Mouse (Mus musculus): ENCODE results near the gene Scin. TPM values are rescaled to one million over a fixed set of nuclear protein-coding genes. Genes with fewer than 3 reads are reported as not detected.

The Scin gene
- polyA plus RNA-seq, 1 experiment from 2014 or later = not detected

- H3K27ac ChIP-seq (ENCODE audit: low read depth, low read length) = no peak overlapping the region
- WGBS = 87% methylated on average over 5 of the region's 5 CpGs
- ATAC-seq (ENCODE audit: low read depth) = no peak
Observed at GRCm38 (mm10) chr12:40116214-40116613, 17.8 kb downstream of the Scin start.

GRCm38 (mm10) chr12:40114883-40115282 lies 19.1 kb downstream of the Scin start:
- WGBS = 95% methylated on average over 4 of the region's 4 CpGs

More at GRCm38 (mm10) chr12:40116214-40116613, 17.8 kb downstream of the Scin start:
- Histone ChIP-seq H3K4me1 (ENCODE audit: control insufficient read depth, insufficient read depth, low read length) (no peaks in the 10 kb centered on the region), H3K4me2 (ENCODE audit: low read depth, low read length) (no peak overlapping the region), H3K4me3 (ENCODE audit: low read depth, low read length) (no peak overlapping the region), H3K9me3 (ENCODE audit: control insufficient read depth, low read length) (no peaks in the 10 kb centered on the region), H3K27me3 (ENCODE audit: control insufficient read depth, insufficient read depth, low read length) (no peaks in the 10 kb centered on the region), H3K36me3 (ENCODE audit: control insufficient read depth, insufficient read depth, low read length) (no peaks in the 10 kb centered on the region), H3K9ac (replicated peaks; ENCODE audit: low read depth, low read length) (no peak overlapping the region)

GRCm38 (mm10) chr12:40114020-40114419 lies 20.0 kb downstream of the Scin start:
- Histone ChIP-seq H3K4me3 (ENCODE audit: low read depth, low read length) (no peak overlapping the region), H3K36me3 (ENCODE audit: control insufficient read depth, insufficient read depth, low read length) (no peaks in the 10 kb centered on the region), H3K27me3 (ENCODE audit: control insufficient read depth, insufficient read depth, low read length) (no peaks in the 10 kb centered on the region), H3K9me3 (ENCODE audit: control insufficient read depth, low read length) (no peaks in the 10 kb centered on the region), H3K9ac (replicated peaks; ENCODE audit: low read depth, low read length) (no peak overlapping the region), H3K27ac (ENCODE audit: low read depth, low read length) (no peak overlapping the region), H3K4me1 (ENCODE audit: control insufficient read depth, insufficient read depth, low read length) (no peaks in the 10 kb centered on the region), H3K4me2 (ENCODE audit: low read depth, low read length) (no peak overlapping the region)
- 92% methylated on average over 3 of the region's 3 CpGs for WGBS
- ATAC-seq (ENCODE audit: low read depth) = no peak

More at GRCm38 (mm10) chr12:40114883-40115282, 19.1 kb downstream of the Scin start:
- H3K27ac ChIP-seq (ENCODE audit: low read depth, low read length) = no peak overlapping the region
- H3K27me3 ChIP-seq (ENCODE audit: control insufficient read depth, insufficient read depth, low read length) = no peaks in the 10 kb centered on the region
- ATAC-seq (ENCODE audit: low read depth) = no peak
- H3K9me3 ChIP-seq (ENCODE audit: control insufficient read depth, low read length) = no peaks in the 10 kb centered on the region
- H3K4me3 ChIP-seq (ENCODE audit: low read depth, low read length) = no peak overlapping the region
- no peak overlapping the region for H3K4me2 ChIP-seq (ENCODE audit: low read depth, low read length)
- H3K4me1 ChIP-seq (ENCODE audit: control insufficient read depth, insufficient read depth, low read length) = no peaks in the 10 kb centered on the region
- H3K9ac ChIP-seq (replicated peaks; ENCODE audit: low read depth, low read length) = no peak overlapping the region
- no peaks in the 10 kb centered on the region for H3K36me3 ChIP-seq (ENCODE audit: control insufficient read depth, insufficient read depth, low read length)

GRCm38 (mm10) chr12:40113605-40114004 lies 20.4 kb downstream of the Scin start:
- Histone ChIP-seq H3K4me2 (ENCODE audit: low read depth, low read length) (no peak overlapping the region), H3K9me3 (ENCODE audit: control insufficient read depth, low read length) (no peaks in the 10 kb centered on the region), H3K4me1 (ENCODE audit: control insufficient read depth, insufficient read depth, low read length) (no peaks in the 10 kb centered on the region), H3K36me3 (ENCODE audit: control insufficient read depth, insufficient read depth, low read length) (no peaks in the 10 kb centered on the region), H3K27ac (ENCODE audit: low read depth, low read length) (no peak overlapping the region), H3K27me3 (ENCODE audit: control insufficient read depth, insufficient read depth, low read length) (no peaks in the 10 kb centered on the region), H3K4me3 (ENCODE audit: low read depth, low read length) (no peak overlapping the region), H3K9ac (replicated peaks; ENCODE audit: low read depth, low read length) (no peak overlapping the region)
- WGBS = 87% methylated on average over 2 of the region's 2 CpGs
- ATAC-seq (ENCODE audit: low read depth) = no peak

- ATAC-seq (ENCODE audit: low read depth) = no peak
- H3K4me1 ChIP-seq (ENCODE audit: control insufficient read depth, insufficient read depth, low read length) = no peaks in the 10 kb centered on the region
- no peak overlapping the region for H3K4me3 ChIP-seq (ENCODE audit: low read depth, low read length)
- H3K9me3 ChIP-seq (ENCODE audit: control insufficient read depth, low read length) = no peaks in the 10 kb centered on the region
- H3K36me3 ChIP-seq (ENCODE audit: control insufficient read depth, insufficient read depth, low read length) = no peaks in the 10 kb centered on the region
- H3K9ac ChIP-seq (replicated peaks; ENCODE audit: low read depth, low read length) = no peak overlapping the region
- no peak overlapping the region for H3K4me2 ChIP-seq (ENCODE audit: low read depth, low read length)
- 80% methylated on average over 1 of the region's 1 CpGs for WGBS
- no peak overlapping the region for H3K27ac ChIP-seq (ENCODE audit: low read depth, low read length)
- no peaks in the 10 kb centered on the region for H3K27me3 ChIP-seq (ENCODE audit: control insufficient read depth, insufficient read depth, low read length)
Observed at GRCm38 (mm10) chr12:40109227-40109626, 24.8 kb downstream of the Scin start.

- Histone ChIP-seq H3K36me3 (ENCODE audit: control insufficient read depth, insufficient read depth, low read length) (no peaks in the 10 kb centered on the region), H3K9me3 (ENCODE audit: control insufficient read depth, low read length) (no peaks in the 10 kb centered on the region), H3K4me2 (ENCODE audit: low read depth, low read length) (no peak overlapping the region), H3K4me3 (ENCODE audit: low read depth, low read length) (no peak overlapping the region), H3K9ac (replicated peaks; ENCODE audit: low read depth, low read length) (no peak overlapping the region), H3K4me1 (ENCODE audit: control insufficient read depth, insufficient read depth, low read length) (no peaks in the 10 kb centered on the region), H3K27ac (ENCODE audit: low read depth, low read length) (no peak overlapping the region), H3K27me3 (ENCODE audit: control insufficient read depth, insufficient read depth, low read length) (no peaks in the 10 kb centered on the region)
- ATAC-seq (ENCODE audit: low read depth) = no peak
- 82% methylated on average over 2 of the region's 2 CpGs for WGBS
Observed at GRCm38 (mm10) chr12:40108143-40108542, 25.9 kb downstream of the Scin start.

GRCm38 (mm10) chr12:40106874-40107273 lies 27.2 kb downstream of the Scin start:
- Histone ChIP-seq H3K9ac (replicated peaks; ENCODE audit: low read depth, low read length) (no peak overlapping the region), H3K4me3 (ENCODE audit: low read depth, low read length) (no peak overlapping the region), H3K27ac (ENCODE audit: low read depth, low read length) (no peak overlapping the region), H3K4me2 (ENCODE audit: low read depth, low read length) (no peak overlapping the region), H3K27me3 (ENCODE audit: control insufficient read depth, insufficient read depth, low read length) (no peaks in the 10 kb centered on the region), H3K4me1 (ENCODE audit: control insufficient read depth, insufficient read depth, low read length) (no peaks in the 10 kb centered on the region), H3K9me3 (ENCODE audit: control insufficient read depth, low read length) (no peaks in the 10 kb centered on the region), H3K36me3 (ENCODE audit: control insufficient read depth, insufficient read depth, low read length) (no peaks in the 10 kb centered on the region)
- WGBS = 74% methylated on average over 5 of the region's 5 CpGs
- ATAC-seq (ENCODE audit: low read depth) = no peak

- H3K4me3 ChIP-seq (ENCODE audit: low read depth, low read length) = no peak overlapping the region
Observed at GRCm38 (mm10) chr12:40104750-40105149, 29.3 kb downstream of the Scin start.

GRCm38 (mm10) chr12:40102359-40102758 lies 31.7 kb downstream of the Scin start:
- no peak for ATAC-seq (ENCODE audit: low read depth)
- no peak overlapping the region for H3K4me3 ChIP-seq (ENCODE audit: low read depth, low read length)
- H3K4me1 ChIP-seq (ENCODE audit: control insufficient read depth, insufficient read depth, low read length) = no peaks in the 10 kb centered on the region
- H3K27me3 ChIP-seq (ENCODE audit: control insufficient read depth, insufficient read depth, low read length) = no peaks in the 10 kb centered on the region
- H3K27ac ChIP-seq (ENCODE audit: low read depth, low read length) = no peak overlapping the region
- no peaks in the 10 kb centered on the region for H3K9me3 ChIP-seq (ENCODE audit: control insufficient read depth, low read length)
- no peak overlapping the region for H3K9ac ChIP-seq (replicated peaks; ENCODE audit: low read depth, low read length)
- no peak overlapping the region for H3K4me2 ChIP-seq (ENCODE audit: low read depth, low read length)
- 96% methylated on average over 2 of the region's 2 CpGs for WGBS
- H3K36me3 ChIP-seq (ENCODE audit: control insufficient read depth, insufficient read depth, low read length) = no peaks in the 10 kb centered on the region

More at GRCm38 (mm10) chr12:40104750-40105149, 29.3 kb downstream of the Scin start:
- Histone ChIP-seq H3K9ac (replicated peaks; ENCODE audit: low read depth, low read length) (no peak overlapping the region), H3K4me1 (ENCODE audit: control insufficient read depth, insufficient read depth, low read length) (no peaks in the 10 kb centered on the region), H3K9me3 (ENCODE audit: control insufficient read depth, low read length) (no peaks in the 10 kb centered on the region), H3K4me2 (ENCODE audit: low read depth, low read length) (no peak overlapping the region), H3K27ac (ENCODE audit: low read depth, low read length) (no peak overlapping the region), H3K36me3 (ENCODE audit: control insufficient read depth, insufficient read depth, low read length) (no peaks in the 10 kb centered on the region), H3K27me3 (ENCODE audit: control insufficient read depth, insufficient read depth, low read length) (no peaks in the 10 kb centered on the region)
- ATAC-seq (ENCODE audit: low read depth) = no peak
- WGBS = 79% methylated on average over 2 of the region's 2 CpGs
